Mouse (Mus musculus) liver, embryonic 14.5 days (tissue): ENCODE measurements around the gene Slc1a5.
A peak's percentile ranks its signal among the peaks of the same experiment; 100 is the strongest.

Experiments used
- CTCF ChIP-seq: IDR thresholded peaks from 2 replicates; pipeline ENCODE4 v1.5.1; 2016; ENCODE audit warnings: antibody characterized with exemption, low read depth, control low read depth
- EP300 ChIP-seq: IDR thresholded peaks from 2 replicates; pipeline ENCODE4 v1.6.1; 2016; ENCODE audit warnings: antibody characterized with exemption, low read depth

- TF ChIP-seq CTCF (peak; percentile 87), EP300 (no peak)
Measured at GRCm38 (mm10) chr7:16746093-16746492, 35.0 kb upstream of the Slc1a5 start.
